Mouse (Mus musculus): ENCODE measurements around the gene Wapl. TPM values are rescaled to one million over a fixed set of nuclear protein-coding genes. Genes with fewer than 3 reads are reported as not detected.

Gene Wapl
- total and polyA plus RNA-seq, 3 experiments: 80.4 to 221 (median 100) TPM

DNA sequence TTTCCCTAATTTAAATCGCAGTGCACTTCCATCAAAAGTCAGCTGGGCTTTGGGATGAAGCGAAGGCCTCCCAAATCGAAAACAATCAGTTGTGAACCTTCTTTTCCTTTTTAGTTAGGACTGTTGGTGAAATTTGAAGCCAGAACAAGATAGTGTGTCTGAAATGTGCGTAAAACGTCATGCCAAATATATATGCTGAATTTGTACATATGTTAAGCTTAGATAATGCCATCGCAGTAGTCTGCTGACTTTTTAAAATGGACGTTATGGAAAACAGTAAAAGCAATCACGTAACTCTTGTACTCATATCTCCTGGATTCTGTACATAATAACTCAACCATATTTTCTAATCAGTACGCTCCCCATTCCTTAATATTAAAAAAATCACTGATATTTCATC is 1.2 kb downstream of the Wapl start:
- H3K9ac ChIP-seq (ENCODE audit: control insufficient read depth, low read depth, low read length, poor library complexity, severe bottlenecking): peak overlapping the region; percentile 94
- no peaks in the 10 kb centered on the region for H3K9me3 ChIP-seq (replicated peaks; ENCODE audit: insufficient read depth, low read length)
- H3K4me1 ChIP-seq (ENCODE audit: control insufficient read depth in 1 of 2, insufficient read depth in 2 of 2, low read length in 2 of 2): peaks cover 14% of the 10 kb centered on the region in 2 experiments
- peak; percentile 78 for DNase-seq (ENCODE audit: low read depth, low spot score)
- H3K4me3 ChIP-seq (ENCODE audit: control insufficient read depth in 1 of 2, insufficient read depth in 1 of 2, low read depth in 2 of 2, low read length in 2 of 2): peak overlapping the region; percentile 91 to 92
- H3K79me2 ChIP-seq (ENCODE audit: control insufficient read depth, insufficient read depth, low read length, poor library complexity): peaks cover 46% of the 10 kb centered on the region
- H3K27ac ChIP-seq (ENCODE audit: control insufficient read depth, low read depth, low read length): peak overlapping the region; percentile 85
- no peaks in the 10 kb centered on the region for H3K27me3 ChIP-seq (ENCODE audit: control insufficient read depth in 1 of 2, insufficient read depth in 2 of 2, low read length in 2 of 2)
- H3K36me3 ChIP-seq (ENCODE audit: control insufficient read depth in 1 of 2, insufficient read depth in 2 of 2, low read length in 2 of 2): peaks cover 22 to 40% of the 10 kb centered on the region in 2 experiments
- TF ChIP-seq MAX (IDR thresholded peaks at IDR 0.05; ENCODE audit: low read length) (no peak), TBP (IDR thresholded peaks at IDR 0.05; ENCODE audit: low read depth, low read length) (peak; percentile 52; the same call in 1 of the 2 replicates), CHD1 (IDR thresholded peaks at IDR 0.05; ENCODE audit: low read depth, low read length) (peak; percentile 85; the same call in 1 of the 2 replicates), BHLHE40 (IDR thresholded peaks at IDR 0.05; ENCODE audit: borderline replicate concordance, low read depth, low read length) (0 out of 2 replicates have a peak, but pooled peaks have one; percentile 22), CTCF (IDR thresholded peaks at IDR 0.05 in 2 of 3, conservative IDR thresholded peaks at IDR 0.05 in 1 of 3; ENCODE audit: control insufficient read depth in 1 of 3, insufficient read depth in 1 of 3, low read depth in 2 of 3, low read length in 3 of 3, poor library complexity in 1 of 3, severe bottlenecking in 1 of 3) (no peak), ETS1 (IDR thresholded peaks at IDR 0.05; ENCODE audit: low read depth, low read length) (peak; percentile 94), MYC (IDR thresholded peaks at IDR 0.05; ENCODE audit: low read depth, low read length) (0 out of 2 replicates have a peak, but pooled peaks have one; percentile 21), MXI1 (IDR thresholded peaks at IDR 0.05; ENCODE audit: low read depth, low read length) (peak; percentile 60; the same call in 1 of the 2 replicates), TAL1 (IDR thresholded peaks at IDR 0.05; ENCODE audit: low read length) (peak; percentile 63), SMC3 (IDR thresholded peaks at IDR 0.05; ENCODE audit: low read depth, low read length) (no peak), TCF12 (IDR thresholded peaks at IDR 0.05; ENCODE audit: low read depth, low read length) (peak; percentile 61), EP300 (IDR thresholded peaks at IDR 0.05; ENCODE audit: low read depth in 1 of 2, low read length in 2 of 2) (peak in 1 of 2 experiments; percentile 73; a peak in 3 of 4 replicates), GATA1 (IDR thresholded peaks at IDR 0.05; ENCODE audit: low read depth, low read length) (peak; percentile 63), SIN3A (IDR thresholded peaks at IDR 0.05; ENCODE audit: low read length) (peak; percentile 80), POLR2AphosphoS5 (IDR thresholded peaks at IDR 0.05; ENCODE audit: borderline replicate concordance, low read depth, low read length) (no peak), ZNF384 (IDR thresholded peaks at IDR 0.05; ENCODE audit: low read depth, low read length) (no peak)

DNA sequence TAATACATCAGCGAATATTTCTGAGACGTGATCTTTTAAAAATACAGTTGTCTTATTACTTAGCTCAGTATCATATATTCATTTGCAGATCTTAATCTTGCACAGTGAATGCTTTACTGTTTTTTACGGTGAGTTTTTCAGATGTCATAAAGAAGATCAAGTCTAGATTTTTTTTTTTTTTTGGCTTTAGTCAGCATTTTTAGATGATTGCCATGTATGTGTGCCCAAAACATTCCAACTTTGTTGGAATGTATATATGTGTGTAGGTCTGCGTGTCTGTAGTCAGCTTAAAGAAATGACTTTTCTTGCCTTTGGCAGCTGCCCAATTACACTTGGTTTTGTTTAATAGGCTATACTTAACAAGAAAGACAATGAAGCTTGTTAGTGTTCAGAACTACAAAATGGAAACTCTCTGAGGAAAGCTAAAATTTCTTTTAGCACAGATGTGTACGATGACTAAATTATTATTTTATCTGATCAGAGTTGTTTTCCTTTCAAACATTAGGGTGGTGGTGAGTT is 1.7 kb downstream of the Wapl start:
- Histone ChIP-seq H3K4me1 (ENCODE audit: control insufficient read depth in 1 of 2, insufficient read depth in 2 of 2, low read length in 2 of 2) (peaks cover 9 to 14% of the 10 kb centered on the region in 2 experiments), H3K4me3 (ENCODE audit: control insufficient read depth in 1 of 2, insufficient read depth in 1 of 2, low read depth in 2 of 2, low read length in 2 of 2) (peak overlapping the region in 1 of 2 experiments; percentile 92; a peak in 2 of 4 replicates), H3K9me3 (replicated peaks; ENCODE audit: insufficient read depth, low read length) (no peaks in the 10 kb centered on the region), H3K27ac (ENCODE audit: control insufficient read depth, low read depth, low read length) (peak overlapping the region; percentile 11; the same call in 1 of the 2 replicates), H3K79me2 (ENCODE audit: control insufficient read depth, insufficient read depth, low read length, poor library complexity) (peaks cover 48% of the 10 kb centered on the region), H3K36me3 (ENCODE audit: control insufficient read depth in 1 of 2, insufficient read depth in 2 of 2, low read length in 2 of 2) (peaks cover 25 to 38% of the 10 kb centered on the region in 2 experiments), H3K27me3 (ENCODE audit: control insufficient read depth in 1 of 2, insufficient read depth in 2 of 2, low read length in 2 of 2) (no peaks in the 10 kb centered on the region), H3K9ac (ENCODE audit: control insufficient read depth, low read depth, low read length, poor library complexity, severe bottlenecking) (peak overlapping the region; percentile 39)
- peak; percentile 72; the same call in 1 of the 2 replicates for TF ChIP-seq MAFK (IDR thresholded peaks at IDR 0.05; ENCODE audit: borderline replicate concordance, low read depth, low read length)
- no peak for TF ChIP-seq TBP (IDR thresholded peaks at IDR 0.05; ENCODE audit: low read depth, low read length)
- no peak for TF ChIP-seq ELF1 (IDR thresholded peaks at IDR 0.05; ENCODE audit: low read depth, low read length)
- TF ChIP-seq CHD1 (IDR thresholded peaks at IDR 0.05; ENCODE audit: low read depth, low read length): 0 out of 2 replicates have a peak, but pooled peaks have one; percentile 73
- TF ChIP-seq ZNF384 (IDR thresholded peaks at IDR 0.05; ENCODE audit: low read depth, low read length): peak; percentile 44
- peak; percentile 62 for DNase-seq (ENCODE audit: low read depth, low spot score)
